Mouse (Mus musculus) T-helper 1 cell (primary cell): ENCODE data around the gene Fank1.

Experiments used
- in situ Hi-C: fragments of 300-600 bp; cut with MboI, MseI; formaldehyde crosslinking; loops from one replicate; pipeline ENCODE4 v1.15.1; 2025; ENCODE audit warnings: high pct_unique_total_duplicates

Fank1 gene

DNA sequence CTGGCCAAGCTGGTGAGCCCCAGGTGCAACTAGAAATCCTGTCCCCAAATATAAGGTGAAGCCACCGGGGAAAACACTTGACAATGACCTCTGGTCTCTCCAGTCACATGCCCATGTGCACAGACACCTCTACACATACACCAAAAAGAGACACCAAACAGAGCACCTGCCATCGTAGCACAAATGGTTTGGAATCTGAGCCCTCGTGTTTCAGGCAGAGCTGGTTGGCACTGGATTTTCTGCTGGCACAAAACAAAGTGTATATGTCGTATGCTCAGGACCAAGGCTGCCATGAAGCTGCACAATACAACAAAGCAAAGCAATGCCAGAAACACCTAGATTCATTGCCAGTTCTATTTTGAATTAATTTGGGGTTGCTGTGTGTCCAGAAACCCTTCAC lies 8.6 kb upstream of the Fank1 start:
- in situ Hi-C loops = no loop called here

DNA sequence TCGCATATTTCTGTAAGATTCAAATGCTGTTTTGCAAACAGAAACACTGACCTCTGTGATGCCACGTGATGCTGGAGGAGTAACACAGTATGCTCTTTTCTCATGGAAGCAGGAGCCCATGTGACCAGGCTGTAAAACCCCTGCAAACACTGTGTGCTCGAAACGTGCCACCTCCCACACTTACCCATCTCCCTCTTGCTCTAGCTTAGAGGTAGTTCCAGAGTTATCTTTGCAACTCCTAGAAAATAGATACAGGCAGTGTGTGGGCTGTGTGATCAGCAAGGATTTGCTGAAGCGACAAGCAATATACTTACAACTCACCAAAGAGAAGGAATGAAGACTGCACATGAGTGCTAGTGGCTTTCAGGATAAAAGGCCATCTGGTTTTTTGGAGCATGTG lies 8.1 kb upstream of the Fank1 start:
- in situ Hi-C loops = no loop called here

DNA sequence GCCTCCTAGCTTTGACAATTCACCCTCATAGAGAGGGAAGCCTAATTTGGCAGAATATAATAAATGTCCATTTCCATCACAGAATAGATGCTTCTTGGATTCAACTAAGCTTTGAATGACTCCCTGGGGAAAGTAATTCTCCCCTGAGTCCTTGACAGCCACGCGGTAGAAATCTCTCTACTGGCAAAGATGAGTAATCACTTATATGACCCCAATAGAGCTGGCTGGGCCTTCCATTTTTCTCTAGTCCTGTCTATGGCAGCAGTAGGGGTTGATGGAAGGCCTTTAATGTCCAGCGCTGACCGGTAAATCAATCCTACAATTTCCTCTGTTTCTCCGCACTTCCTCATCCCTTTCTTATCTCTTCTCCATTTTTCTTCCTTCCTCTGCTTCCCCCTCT lies 1.5 kb upstream of the Fank1 start:
- in situ Hi-C loops = no loop called here

DNA sequence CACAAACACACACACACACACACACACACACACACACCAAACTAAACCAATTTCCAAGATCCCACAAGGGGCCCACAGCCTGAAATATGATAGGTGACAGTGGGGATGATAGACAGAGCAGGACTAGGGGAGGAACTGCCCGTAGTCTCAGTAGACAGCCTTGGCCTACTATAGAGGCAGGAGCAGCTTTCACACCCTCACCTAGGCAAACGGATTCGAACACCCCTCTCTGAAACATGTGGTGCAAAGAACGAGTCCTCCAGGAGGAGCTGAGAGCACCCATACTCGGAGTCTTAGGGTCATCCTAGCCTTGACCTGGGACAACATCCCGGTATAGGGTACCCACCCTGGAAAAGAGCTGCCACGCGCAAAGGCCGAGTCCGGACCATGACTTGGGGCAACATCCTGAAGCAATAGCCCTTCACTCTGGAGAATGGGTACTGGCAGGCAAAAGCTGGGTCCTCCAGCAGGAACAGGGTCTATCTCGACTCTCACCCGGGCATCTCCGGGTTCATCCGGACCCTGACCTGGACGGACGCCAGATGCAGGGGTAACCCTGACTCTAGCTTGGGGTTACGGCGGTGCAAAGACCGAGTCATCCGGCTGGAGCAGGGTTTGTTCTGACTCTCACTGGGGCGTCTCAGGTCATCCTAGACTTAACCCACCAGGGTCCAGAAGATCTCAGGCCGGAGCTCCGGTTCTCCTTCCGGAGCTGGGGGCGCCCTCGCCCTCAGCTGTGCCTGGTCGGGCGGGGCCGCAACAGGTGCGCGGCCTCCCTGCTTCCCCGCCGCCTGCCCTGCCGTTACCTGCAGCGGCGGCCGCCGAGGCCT lies 650 bp upstream of the Fank1 start:
- in situ Hi-C loops = no loop called here

DNA sequence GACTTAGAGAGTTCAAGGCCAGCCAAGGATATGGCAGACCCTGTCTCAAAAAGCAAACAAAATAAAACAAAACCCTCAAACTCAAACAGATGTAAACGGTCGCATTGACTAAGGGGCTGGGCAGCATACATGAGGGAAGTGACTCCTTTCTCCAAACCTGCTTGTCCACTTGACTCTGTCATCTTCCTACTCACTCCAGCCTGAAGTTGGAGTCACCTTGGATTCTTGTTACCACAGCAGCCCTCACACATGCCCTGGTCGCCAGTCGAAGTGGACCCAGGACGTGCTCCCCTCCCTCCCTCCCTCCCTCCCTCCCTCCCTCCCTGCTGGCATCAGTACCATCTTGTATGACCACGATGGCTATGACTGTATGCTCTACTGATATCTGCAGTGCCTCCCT lies 4.9 kb downstream of the Fank1 start:
- in situ Hi-C loops = no loop called here

DNA sequence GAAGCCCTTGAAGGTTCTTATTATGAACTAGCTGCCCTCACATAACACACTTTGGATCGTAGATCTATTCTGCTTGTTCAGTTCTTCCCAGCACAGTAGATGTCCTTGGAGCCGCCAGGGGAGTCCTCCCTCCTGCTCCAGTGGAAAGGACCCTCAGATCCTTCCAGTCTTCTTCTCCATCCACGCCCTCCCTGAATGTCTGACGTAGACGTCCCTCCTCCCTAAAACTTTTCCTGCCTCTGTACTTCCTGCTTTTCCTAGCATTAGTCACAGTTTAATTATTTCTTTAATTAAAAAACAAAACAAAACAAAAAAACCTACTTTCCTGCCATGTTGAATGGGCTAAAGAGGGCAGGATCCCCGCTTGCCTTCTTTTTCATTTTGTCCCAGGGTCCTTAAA lies 5.3 kb downstream of the Fank1 start:
- in situ Hi-C loops = no loop called here

DNA sequence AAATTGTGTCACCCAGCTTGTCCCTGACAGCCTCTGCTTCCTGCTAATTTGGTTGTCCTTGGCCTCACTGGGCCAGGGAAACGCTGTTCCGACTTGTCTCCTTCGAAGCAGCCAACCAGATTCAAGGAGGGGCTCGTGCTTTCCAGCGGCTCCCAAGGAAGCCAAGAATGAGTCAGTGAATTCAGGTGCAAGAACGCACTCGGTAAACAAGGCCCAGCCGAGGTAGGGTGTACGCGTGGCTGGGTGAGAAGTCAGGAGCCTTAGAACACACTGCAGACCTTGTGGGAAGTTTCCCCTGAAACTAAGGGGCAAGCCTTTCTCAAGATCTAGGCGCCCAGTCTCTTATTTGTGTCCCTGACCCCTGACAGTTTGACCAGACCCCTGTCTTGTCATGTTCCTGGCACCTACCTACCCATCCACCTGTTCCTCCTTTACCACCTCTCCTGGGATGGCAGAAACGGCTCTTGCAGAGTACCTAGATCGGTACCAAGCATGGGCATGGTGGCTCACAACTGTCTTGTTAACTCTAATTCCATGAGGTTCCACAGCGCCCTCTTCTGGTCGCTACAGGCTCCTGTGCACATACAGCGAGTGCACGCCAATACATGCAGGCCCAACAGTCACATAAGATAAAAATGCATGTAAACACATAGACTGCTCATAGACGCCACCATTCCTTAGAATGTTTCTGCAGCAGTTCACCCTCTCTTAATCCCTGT lies 6.2 kb downstream of the Fank1 start, which contains the start of gene Dhx32:
Dhx32 (minus strand) TSS at position 10 of the 719 bp plus-strand sequence.
- in situ Hi-C loops = no loop called here

DNA sequence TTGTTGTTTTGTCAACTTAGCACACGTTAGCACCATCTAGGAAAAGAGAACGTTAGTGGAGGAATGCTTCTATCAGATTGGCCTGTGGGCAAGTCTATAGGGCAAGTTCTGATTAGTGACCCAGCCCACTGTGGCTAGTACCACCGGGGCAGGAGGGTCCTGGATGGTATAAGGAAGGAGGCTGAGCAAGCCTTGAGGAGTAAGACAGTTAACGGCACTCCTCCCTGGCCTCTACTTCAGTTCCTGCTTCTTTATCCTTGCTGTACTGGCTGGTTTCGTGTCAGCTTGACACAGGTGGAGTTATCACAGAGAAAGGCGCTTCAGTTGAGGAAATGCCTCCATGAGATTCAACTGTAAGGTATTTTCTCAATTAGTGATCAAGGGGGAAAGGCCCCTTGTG lies 10.9 kb downstream of the Fank1 start:
- in situ Hi-C loops = no loop called here

DNA sequence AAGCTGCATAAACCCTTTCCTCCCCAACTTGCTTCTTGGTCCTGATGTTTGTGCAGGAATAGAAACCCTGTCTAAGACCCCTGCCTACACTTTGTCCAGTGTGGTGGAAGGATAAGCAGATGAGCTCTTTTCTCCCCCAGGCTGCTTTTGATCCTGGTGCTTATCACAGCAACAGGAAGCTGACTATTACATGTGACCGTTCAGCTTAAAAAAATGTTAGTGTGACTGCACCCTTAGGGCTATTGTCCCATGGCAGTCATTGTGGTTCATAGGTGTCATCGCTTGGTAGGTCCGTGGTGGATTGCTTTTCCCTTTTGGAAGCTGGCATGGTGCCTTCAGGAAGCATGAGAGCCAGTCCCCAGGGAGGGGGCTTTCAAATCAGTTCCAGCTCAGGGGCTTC lies 11.5 kb downstream of the Fank1 start:
- in situ Hi-C loops = no loop called here

DNA sequence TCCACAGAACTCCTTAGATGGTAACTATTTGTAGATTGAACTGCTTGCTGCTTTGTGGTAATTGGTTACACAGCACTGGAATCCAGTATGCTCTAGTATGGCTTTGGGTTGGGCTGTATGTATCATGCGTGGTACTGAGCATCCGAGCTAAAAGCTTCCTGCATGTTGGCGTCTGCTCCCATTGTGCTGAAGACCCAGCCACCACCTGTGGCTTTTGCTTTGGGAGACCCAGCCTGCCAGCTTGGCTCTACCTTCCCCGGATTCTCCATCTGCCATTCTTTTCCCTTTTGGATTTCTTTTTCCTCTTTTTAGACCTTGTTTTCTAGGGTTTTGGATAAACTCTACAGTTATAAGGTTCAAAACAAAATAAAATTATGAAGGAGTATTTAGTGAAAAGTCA lies 13.5 kb downstream of the Fank1 start:
- in situ Hi-C loops = no loop called here

DNA sequence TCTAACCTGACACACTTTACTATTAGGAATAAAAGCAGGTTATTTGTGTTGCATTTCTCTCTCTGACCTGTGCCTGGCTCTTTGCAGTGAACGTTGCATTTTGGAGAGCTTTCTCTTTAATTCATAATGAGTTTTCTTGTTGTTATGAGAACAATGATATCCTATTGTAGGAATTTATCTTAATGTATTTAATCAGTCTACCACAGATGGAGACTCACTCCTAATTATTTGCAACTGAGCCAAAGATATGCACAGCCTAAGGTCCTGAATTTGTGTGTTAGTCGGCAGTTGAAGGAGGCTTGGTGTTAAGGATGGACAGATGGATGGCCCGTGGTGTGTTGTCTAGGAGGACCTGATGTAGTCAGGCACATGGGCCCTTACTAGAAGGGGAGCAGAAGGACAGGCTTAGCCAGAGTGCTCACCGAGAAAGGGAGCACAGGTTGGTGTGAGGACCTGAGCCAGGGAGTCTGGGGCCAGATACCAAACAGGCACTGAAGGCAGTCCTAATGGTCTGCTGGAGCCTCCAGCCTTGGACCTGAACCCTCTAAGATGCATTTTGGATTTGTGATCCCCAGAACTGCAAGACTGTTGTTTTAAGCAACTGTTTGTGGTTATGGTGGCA lies 14.1 kb downstream of the Fank1 start:
- in situ Hi-C loops = no loop called here

DNA sequence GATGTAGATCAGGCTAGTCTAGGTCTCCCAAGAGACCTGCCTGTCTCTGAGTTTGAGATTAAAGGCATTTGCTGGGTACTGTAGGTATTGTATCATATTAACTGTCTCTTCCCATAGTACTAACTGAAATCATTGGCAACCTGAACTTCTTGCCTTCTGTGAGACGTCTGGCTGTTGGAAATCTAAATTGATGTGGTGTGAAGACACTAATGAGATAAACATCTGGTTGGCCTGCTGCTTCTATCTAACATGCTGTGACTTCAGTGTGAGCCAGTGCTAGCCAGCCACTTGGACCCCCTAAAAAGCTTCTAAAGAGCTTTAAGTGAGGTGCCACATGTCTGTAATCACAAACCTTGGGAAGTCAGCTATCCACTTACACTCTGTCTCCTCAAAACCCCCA lies 16.1 kb downstream of the Fank1 start:
- in situ Hi-C loops = no loop called here

DNA sequence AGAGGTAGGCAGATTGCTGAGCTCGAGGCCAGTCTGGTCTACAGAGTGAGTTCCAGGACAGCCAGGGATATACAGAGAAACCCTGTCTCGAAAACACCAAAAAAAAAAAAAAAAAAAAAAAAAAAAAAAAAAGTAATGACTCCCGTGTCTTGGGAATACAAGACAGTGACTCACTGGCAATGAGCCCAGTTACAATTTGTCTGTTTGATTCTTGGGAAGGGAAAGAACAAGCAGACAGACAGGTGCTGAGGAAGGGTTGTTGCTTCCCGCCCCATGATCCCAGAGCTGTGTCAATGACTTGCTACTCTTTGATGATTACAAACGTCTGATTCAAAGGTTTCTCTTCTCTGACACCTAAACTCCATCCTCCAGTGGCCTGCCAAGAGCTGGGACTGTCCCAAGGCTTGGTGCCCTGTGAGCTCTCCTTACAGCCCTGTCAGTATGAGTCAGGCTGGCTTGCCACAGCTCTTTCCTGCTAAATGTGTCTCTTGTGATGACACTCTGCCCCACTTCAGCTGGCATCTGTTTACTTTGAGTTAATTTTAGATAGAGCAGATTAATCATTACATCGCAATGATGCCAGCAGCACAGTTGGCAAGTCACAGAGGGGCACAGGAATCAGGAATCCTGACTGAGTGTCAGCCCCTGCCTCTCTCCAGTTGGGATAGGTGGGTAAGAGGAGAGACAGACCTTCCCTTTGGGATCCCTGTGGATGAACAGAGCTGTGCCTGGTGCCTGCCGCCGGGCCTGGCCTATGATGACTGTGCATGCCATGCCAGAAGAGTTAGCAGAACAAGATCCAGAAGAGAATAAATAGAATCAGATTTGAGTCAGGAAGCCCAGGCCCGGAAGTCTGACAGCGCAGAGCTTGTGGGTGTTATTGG lies 16.8 kb downstream of the Fank1 start:
- in situ Hi-C loops = no loop called here

DNA sequence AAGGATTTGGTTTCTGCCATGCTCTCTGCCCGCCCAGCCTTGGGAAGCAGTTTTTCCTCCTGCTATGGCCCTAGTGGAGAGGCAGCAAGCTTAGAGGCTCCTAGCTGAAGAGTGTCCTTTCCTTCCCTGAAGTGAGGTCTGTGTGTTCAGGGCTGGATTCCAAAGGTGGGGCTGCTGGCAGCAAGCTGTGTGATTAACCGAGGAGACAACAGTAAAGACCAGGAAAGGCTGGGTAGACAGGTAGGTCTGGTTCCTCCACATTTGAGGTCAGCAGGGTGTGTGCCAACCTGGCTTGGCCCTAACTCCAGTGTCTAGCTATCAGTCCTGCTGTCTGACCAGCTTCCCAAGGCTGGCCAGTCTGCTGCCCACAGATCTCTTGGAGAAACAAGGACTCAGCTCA lies 18.1 kb downstream of the Fank1 start:
- in situ Hi-C loops = no loop called here

DNA sequence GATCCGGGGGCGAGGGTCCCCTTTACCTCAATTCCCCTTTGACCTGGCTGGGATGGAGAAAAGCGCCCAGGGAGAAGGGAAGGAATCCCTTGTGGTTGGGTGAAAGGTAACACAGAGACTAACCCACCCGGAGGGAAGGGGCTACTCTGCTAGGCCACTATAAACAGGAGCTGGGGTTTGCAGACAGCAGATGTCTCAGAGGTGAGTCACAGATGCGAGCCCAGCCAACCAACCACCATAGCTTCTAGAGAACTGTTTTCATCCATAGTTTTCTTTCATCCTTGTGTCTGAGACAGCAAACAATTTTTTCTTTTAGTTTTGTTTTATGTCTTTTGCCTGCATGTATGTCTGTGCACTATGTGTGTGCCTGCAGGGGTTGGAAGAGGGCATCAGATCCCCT lies 23.3 kb downstream of the Fank1 start:
- in situ Hi-C loops = no loop called here

DNA sequence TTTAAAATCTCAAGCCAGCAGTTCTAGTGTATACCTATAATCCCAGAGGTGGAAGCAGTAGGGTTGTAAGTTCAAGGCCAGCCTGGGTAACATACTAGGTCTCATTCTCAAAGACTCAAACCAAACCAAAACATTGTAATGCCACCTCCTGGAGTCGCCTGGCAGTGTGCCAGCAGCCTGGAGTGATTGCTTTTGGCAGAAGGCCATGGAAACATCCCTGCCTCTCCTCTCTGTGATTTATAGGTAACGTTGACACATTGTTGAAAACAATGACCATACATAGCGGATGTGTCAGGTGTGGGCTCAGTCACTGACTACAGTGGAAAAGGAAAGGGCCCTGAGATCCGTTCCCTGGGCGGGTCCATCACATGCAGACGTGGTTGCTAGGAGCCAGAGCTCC lies 25.2 kb downstream of the Fank1 start:
- in situ Hi-C loops = no loop called here

DNA sequence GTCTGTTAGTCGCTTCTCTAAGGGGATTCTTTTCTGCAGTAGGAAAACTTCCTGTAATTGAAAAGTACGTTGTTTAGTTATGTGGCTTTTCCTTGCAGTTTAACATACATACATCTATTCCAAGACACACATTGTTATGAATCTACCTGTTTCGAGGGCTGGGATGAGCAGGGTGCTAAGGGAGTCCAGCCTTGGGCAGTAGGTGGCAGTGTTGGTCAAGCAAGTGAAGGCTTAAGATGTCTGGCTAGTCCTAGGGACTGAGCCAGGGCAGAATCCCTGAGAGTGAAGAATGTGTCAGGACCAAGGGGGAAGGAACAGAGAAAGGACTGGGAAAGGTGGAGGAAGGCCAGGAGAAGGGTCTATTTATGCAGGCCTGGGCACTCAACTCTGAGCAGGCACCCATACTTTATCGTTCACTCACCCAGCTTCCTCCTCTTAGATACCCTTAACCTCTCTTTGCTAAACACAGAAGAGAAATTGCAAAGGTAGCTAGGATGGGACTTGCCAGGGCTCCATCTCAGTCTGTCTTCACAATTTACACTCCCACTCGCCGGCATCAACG lies 29.0 kb downstream of the Fank1 start:
- in situ Hi-C loops = no loop called here

DNA sequence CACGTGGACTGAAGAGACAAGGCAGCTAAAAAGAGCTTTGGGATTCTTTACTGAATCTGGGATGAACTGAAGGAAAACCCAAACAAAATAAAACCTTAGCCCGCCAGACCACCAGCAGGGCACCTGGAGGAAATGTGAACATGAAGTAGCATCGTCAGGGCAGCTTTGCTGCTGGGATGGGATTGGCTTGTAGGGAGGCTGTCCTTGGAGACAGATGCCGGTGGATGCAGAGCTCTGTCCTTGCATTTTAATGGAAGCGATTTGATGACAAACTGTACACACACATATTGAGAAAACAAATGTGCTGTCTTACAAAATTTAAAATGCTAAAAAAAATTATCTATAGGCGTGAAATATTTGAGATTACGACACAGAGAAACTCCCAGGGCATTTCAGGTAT lies 36.3 kb downstream of the Fank1 start:
- in situ Hi-C loops = no loop called here

DNA sequence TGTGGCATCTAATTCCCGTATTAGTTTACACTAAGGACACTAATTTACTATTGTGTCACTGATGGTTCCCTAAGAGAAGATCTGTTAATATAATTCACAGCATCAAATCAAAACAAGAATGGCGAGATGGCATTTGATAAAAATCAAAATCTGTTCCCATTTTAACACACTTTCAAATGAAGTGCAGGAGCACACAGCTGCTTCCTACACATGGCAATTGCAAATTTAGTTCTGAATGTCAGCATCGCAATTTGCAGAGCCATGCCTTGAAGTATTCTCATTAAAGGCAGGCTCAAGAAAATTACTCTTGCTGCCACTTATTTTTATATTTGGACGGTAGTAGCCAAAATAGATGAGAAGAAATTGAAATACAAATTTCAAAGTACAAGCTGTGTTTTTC lies 36.7 kb downstream of the Fank1 start:
- in situ Hi-C loops = no loop called here

DNA sequence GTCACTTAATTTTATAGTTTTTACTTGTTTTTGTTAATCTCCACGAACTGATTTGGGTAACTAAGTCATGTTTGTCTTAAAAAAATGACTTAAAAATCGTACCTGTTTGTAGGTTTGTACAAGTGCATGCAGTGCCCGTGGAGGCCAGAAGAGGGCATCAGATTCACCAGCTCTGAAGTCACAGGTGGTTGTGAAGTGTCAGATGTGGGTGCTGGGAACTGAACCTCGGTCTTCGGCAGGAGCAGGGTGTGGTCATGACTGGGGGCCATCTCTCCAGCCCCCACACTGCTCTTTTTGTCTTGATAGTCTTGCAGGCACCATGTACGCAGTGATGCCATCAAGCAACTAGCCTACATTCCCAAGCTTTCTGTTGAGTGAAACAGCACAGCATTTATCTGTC lies 47.1 kb downstream of the Fank1 start:
- in situ Hi-C loops = no loop called here

DNA sequence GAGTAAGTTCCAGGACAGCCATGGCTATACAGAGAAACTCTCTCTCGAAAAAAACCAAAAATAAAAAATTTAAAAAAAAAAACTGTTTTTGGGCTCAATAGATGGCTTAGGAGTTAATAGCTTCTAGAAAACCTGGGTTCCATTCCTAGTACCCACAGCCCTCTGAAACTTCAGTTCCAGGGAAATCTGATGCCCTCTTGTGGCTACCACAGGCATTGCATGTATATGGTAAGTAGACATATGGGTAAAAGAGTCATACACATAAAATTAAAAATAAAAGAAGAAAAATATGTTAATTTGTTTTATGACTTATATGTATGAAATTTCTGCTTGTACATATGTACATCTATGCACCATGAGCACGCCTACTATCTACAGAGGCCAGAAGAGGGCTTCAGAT lies 47.9 kb downstream of the Fank1 start:
- in situ Hi-C loops = no loop called here
